Mouse (Mus musculus) liver, embryonic 16.5 days (tissue): ENCODE measurements around the gene Ubac2. TPM values are rescaled to one million over a fixed set of nuclear protein-coding genes. Genes with fewer than 3 reads are reported as not detected.

Experiments
- ATAC-seq: fragments of 200-750 bp; cut with Nextera tagmentation; 2 replicates; pipeline ENCODE4 v1.8.0; 2017; ENCODE audit warnings: low read depth, mild to moderate bottlenecking, moderate number of reproducible peaks, moderate library complexity
- H3K27ac ChIP-seq: fragments of 300-500 bp; sonication (generic); 2 replicates; pipeline ENCODE4 v1.5.1; 2014; ENCODE audit warnings: mild to moderate bottlenecking, low read length
- H3K27me3 ChIP-seq: fragments of 300-500 bp; sonication (generic); 2 replicates; pipeline ENCODE4 v1.6.1; 2014; ENCODE audit warnings: low read depth, low read length, mixed read lengths; ENCODE audit not compliant: control insufficient read depth, insufficient read depth
- H3K36me3 ChIP-seq: fragments of 300-500 bp; sonication (generic); 2 replicates; pipeline ENCODE4 v1.6.1; 2014; ENCODE audit warnings: mild to moderate bottlenecking; ENCODE audit not compliant: control insufficient read depth, insufficient read depth
- H3K4me1 ChIP-seq: fragments of 300-500 bp; sonication (generic); 2 replicates; pipeline ENCODE4 v1.6.1; 2014; ENCODE audit warnings: low read depth, low read length, mixed read lengths; ENCODE audit not compliant: control insufficient read depth
- H3K4me2 ChIP-seq: fragments of 300-500 bp; sonication (generic); 2 replicates; pipeline ENCODE4 v1.6.1; 2014; ENCODE audit warnings: low read depth, low read length, mixed read lengths
- H3K4me3 ChIP-seq: fragments of 300-500 bp; sonication (generic); 2 replicates; pipeline ENCODE4 v1.5.1; 2014; ENCODE audit warnings: low read depth, mild to moderate bottlenecking, low read length
- H3K9ac ChIP-seq: fragments of 300-500 bp; sonication (generic); 2 replicates; pipeline ENCODE4 v1.6.1; 2014; ENCODE audit warnings: low read depth, low read length
- H3K9me3 ChIP-seq: fragments of 300-500 bp; sonication (generic); replicated peaks from 2 replicates; pipeline ENCODE4 v1.6.1; 2016; ENCODE audit warnings: low read length; ENCODE audit not compliant: control insufficient read depth
- WGBS: fragments of 180-500 bp; shearing (Covaris S2); extraction: QIAGEN DNeasy Blood & Tissue Kit; methylation state at CpG from one replicate; pipeline ENCODE4 v1.1.7; 2014; ENCODE audit not compliant: insufficient replicate concordance; 5-methylcytosine and 5-hydroxymethylcytosine counted together
- polyA plus RNA-seq: library from polyadenylated mRNA; unstranded; fragments of >200 nt; fragmentation: Nextera tagmentation; extraction: Ambion mirVana; gene quantifications from 2 replicates; pipeline ENCODE4 v1.2.1, GENCODE M21; 2015

The Ubac2 gene
- polyA plus RNA-seq, 1 experiment from 2014 or later: 22.1 TPM

- no peak overlapping the region for H3K27ac ChIP-seq
- ATAC-seq: no peak
- H3K27me3 ChIP-seq: no peaks in the 10 kb centered on the region
- peaks cover 1% of the 10 kb centered on the region for H3K4me1 ChIP-seq
- no peak overlapping the region for H3K4me3 ChIP-seq
- H3K4me2 ChIP-seq: no peak overlapping the region
- H3K9ac ChIP-seq: no peak overlapping the region
- H3K36me3 ChIP-seq: no peaks in the 10 kb centered on the region; the same call in 1 of the 2 replicates
- no peaks in the 10 kb centered on the region for H3K9me3 ChIP-seq
- WGBS: 36% methylated on average over 5 of the region's 5 CpGs
These were observed 56.2 kb downstream of the Ubac2 start for GRCm38 (mm10) chr14:121934597-121934946.

DNA sequence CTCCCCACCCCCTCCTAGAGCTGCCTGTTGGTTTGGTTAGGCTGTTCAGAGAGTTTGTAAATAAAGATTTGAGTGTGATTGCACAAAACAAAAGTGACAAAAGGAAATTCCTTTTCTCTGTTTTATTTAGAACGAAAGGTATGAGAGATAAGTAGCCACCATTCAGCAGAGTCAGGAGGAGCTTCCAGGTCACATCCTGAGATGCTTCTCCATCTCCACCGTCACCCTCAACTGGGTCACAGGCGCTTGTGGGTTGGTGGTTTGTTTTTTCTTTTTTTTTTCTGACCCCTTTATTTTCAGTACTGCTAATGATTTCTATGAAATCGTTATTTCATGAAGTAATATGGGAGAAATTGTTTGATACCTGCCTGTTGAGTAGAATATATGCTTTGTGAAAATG lies 57.9 kb downstream of the Ubac2 start:
- Histone ChIP-seq H3K27me3 (no peaks in the 10 kb centered on the region), H3K27ac (no peak overlapping the region), H3K4me3 (no peak overlapping the region), H3K4me2 (no peak overlapping the region), H3K4me1 (no peaks in the 10 kb centered on the region; the same call in 1 of the 2 replicates), H3K9me3 (no peaks in the 10 kb centered on the region), H3K36me3 (no peaks in the 10 kb centered on the region; the same call in 1 of the 2 replicates), H3K9ac (no peak overlapping the region)
- ATAC-seq: no peak
- 69% methylated on average over 4 of the region's 4 CpGs for WGBS

DNA sequence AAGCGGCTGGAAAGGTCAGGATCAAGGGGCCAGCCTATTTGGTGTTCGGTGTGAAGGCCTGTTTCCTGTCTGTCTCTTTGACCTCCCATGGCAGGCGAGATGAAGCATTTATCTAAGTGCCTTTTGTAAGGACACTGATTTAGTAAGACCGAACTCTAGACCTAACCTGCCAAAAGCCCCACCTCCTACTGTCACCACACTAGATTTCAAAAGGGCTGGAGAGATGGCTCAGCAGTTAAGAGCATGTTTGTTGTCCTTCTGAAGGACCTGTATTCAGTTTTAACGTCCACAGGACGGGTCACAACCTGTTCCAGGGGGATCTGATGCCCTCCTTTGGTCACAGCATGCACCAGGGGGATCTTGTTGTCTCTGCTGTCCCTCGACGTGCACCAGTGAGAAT lies 58.4 kb downstream of the Ubac2 start:
- no peak overlapping the region for H3K4me3 ChIP-seq
- H3K27me3 ChIP-seq: no peaks in the 10 kb centered on the region
- H3K9ac ChIP-seq: no peak overlapping the region
- 0 out of 2 replicates have a peak, but pooled peaks have one; percentile 9 for ATAC-seq
- no peaks in the 10 kb centered on the region; the same call in 1 of the 2 replicates for H3K4me1 ChIP-seq
- H3K36me3 ChIP-seq: no peaks in the 10 kb centered on the region; the same call in 1 of the 2 replicates
- 67% methylated on average over 8 of the region's 8 CpGs for WGBS
- no peak overlapping the region for H3K4me2 ChIP-seq
- no peak overlapping the region for H3K27ac ChIP-seq
- H3K9me3 ChIP-seq: no peaks in the 10 kb centered on the region

DNA sequence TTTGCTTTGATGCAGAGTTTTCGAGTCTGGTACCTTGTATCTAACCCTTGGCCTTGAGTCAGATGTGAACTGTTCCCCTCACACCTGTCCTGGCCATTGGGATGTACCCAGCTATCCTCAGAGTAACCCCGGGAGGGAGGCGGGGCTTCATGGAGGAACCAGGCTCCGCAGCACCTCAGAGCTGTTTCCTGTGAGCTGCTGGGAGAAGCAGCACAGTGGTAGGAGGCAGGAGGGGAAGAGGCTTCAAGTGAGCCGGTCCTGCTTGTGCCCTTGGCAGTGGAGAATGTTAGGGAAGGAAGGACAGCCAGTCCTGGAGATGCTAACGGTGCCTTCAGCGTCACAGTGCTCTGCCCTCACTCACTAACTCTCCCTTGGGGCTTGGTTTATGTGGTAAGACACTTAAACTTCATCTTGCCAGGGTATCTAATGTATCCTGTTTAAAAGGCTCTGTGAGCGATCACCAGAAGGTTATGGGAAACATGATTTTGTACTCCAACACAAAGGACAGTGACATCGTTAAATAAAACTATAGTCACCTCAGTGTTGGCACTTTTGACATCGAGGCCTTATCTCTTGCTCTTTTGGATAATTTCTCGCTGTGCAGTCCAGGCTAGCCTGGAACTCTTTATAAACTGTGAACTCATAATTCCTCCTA lies 59.3 kb downstream of the Ubac2 start:
- Histone ChIP-seq H3K9me3 (no peaks in the 10 kb centered on the region), H3K36me3 (no peaks in the 10 kb centered on the region; the same call in 1 of the 2 replicates), H3K4me1 (no peaks in the 10 kb centered on the region; the same call in 1 of the 2 replicates), H3K4me2 (no peak overlapping the region), H3K4me3 (no peak overlapping the region), H3K9ac (no peak overlapping the region), H3K27me3 (no peaks in the 10 kb centered on the region), H3K27ac (peak overlapping the region; percentile 11; the same call in 1 of the 2 replicates)
- ATAC-seq: peak; percentile 45; the same call in 1 of the 2 replicates
- WGBS: 43% methylated on average over 11 of the region's 11 CpGs

DNA sequence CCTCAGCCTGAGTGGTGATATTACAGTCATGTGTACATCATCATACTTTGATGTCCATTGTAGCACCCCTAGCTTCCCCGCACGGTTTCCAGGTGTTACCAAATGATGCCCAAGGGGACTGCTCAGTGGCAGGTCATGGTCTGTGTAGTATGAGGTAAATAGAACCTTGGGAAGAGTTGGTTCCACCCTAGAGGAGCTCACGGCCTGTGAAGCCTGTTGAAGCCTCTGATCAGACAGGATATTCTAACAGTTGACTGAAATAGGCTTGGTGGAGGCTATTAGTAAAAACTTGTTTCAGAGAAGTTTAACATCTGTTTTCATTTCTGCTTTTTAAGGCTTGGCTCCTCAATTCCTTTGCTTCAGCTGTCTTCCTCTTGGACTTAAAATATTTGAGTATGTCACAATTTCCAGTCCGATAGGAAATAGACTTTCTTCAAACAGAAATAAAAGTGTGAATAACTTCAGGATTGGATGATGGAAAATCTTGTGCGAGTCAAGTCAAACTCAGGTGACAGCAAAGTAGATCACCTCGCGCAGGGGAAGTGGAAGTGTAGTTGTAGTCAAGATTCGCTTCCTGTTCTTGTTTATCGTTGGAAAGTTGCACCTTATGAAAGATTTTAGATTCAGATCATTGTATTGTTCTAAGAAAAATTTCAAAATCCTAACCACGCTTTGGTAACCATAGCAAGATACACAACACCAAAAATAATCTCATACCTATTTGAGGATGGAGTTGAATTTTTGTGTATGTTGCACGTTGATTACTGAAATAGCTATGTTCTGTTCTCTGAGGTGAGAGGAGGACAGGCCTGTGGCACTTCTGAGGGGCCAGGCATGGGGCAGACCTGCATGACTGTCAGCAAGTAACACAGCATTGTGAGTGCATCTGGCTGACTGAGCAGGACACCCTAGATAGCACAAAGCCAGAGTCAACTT lies 60.1 kb downstream of the Ubac2 start:
- ATAC-seq: 0 out of 2 replicates have a peak, but pooled peaks have one; percentile 19
- no peak overlapping the region for H3K4me2 ChIP-seq
- H3K27ac ChIP-seq: peak overlapping the region; percentile 11; the same call in 1 of the 2 replicates
- H3K9me3 ChIP-seq: no peaks in the 10 kb centered on the region
- H3K9ac ChIP-seq: no peak overlapping the region
- WGBS: 68% methylated on average over 11 of the region's 11 CpGs
- H3K4me1 ChIP-seq: no peaks in the 10 kb centered on the region; the same call in 1 of the 2 replicates
- no peak overlapping the region for H3K4me3 ChIP-seq
- H3K27me3 ChIP-seq: no peaks in the 10 kb centered on the region
- no peaks in the 10 kb centered on the region; the same call in 1 of the 2 replicates for H3K36me3 ChIP-seq

- Histone ChIP-seq H3K9me3 (no peaks in the 10 kb centered on the region), H3K27me3 (no peaks in the 10 kb centered on the region), H3K4me1 (no peaks in the 10 kb centered on the region), H3K4me3 (no peak overlapping the region), H3K27ac (no peak overlapping the region), H3K9ac (no peak overlapping the region), H3K4me2 (no peak overlapping the region), H3K36me3 (no peaks in the 10 kb centered on the region; the same call in 1 of the 2 replicates)
- no peak for ATAC-seq
- WGBS: 60% methylated on average over 3 of the region's 3 CpGs
These were observed 61.2 kb downstream of the Ubac2 start for GRCm38 (mm10) chr14:121939582-121939981.

- no peaks in the 10 kb centered on the region for H3K27me3 ChIP-seq
These were observed 67.7 kb downstream of the Ubac2 start for GRCm38 (mm10) chr14:121946131-121946530.

DNA sequence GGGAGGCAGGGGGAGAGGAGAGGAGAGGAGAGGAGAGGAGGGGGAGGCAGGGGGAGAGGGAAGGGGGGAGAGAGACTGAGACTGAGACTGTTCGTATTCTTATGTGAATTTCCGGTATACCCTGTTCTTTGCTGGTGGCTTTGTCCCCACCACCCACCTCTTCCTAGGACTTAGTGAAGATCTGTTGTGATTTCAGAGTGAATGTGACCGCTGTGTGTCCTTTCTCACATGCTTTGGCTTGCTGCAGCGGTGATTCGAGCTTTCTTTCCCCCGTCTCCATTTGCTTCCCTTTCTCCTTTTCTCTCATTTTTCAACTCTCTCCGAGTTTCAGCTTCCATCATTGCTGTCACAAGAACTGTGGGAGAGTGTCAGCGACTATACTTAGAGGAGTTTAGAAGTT lies 68.3 kb downstream of the Ubac2 start:
- no peak overlapping the region for H3K27ac ChIP-seq
- WGBS: 61% methylated on average over 8 of the region's 8 CpGs
- no peak overlapping the region for H3K4me2 ChIP-seq
- H3K27me3 ChIP-seq: no peaks in the 10 kb centered on the region
- peaks cover 6% of the 10 kb centered on the region for H3K4me1 ChIP-seq
- no peak overlapping the region for H3K4me3 ChIP-seq
- ATAC-seq: no peak
- no peaks in the 10 kb centered on the region for H3K36me3 ChIP-seq
- no peaks in the 10 kb centered on the region for H3K9me3 ChIP-seq
- H3K9ac ChIP-seq: no peak overlapping the region

More at GRCm38 (mm10) chr14:121946131-121946530, 67.7 kb downstream of the Ubac2 start:
- H3K9me3 ChIP-seq: no peaks in the 10 kb centered on the region
- no peak overlapping the region for H3K9ac ChIP-seq
- no peak overlapping the region for H3K4me3 ChIP-seq
- H3K36me3 ChIP-seq: no peaks in the 10 kb centered on the region
- H3K4me2 ChIP-seq: no peak overlapping the region
- ATAC-seq: no peak
- peaks cover 2% of the 10 kb centered on the region; the same call in 1 of the 2 replicates for H3K4me1 ChIP-seq
- H3K27ac ChIP-seq: no peak overlapping the region
- 65% methylated on average over 5 of the region's 5 CpGs for WGBS
